Mouse (Mus musculus): ENCODE measurements around the gene Setd2. TPM values are rescaled to one million over a fixed set of nuclear protein-coding genes. Genes with fewer than 3 reads are reported as not detected.

The Setd2 gene
- total RNA-seq (2023) = 100 to 1,000 TPM; 125 to 146 TPM

GRCm38 (mm10) chr9:110532538-110533291 is at the start of gene Setd2:
Gene Setd2 (plus strand): TSS chr9:110532597.

GRCm38 (mm10) chr9:110624361-110625166 is 92.2 kb downstream of the Setd2 start, which contains the start of gene Nradd:
Gene Nradd (minus strand): TSS chr9:110624452.

GRCm38 (mm10) chr9:110653655-110654461 is 121.5 kb downstream of the Setd2 start, which contains the start of gene Nbeal2:
Gene Nbeal2 (minus strand): TSS chr9:110654161.

GRCm38 (mm10) chr9:110656249-110657221 is 124.1 kb downstream of the Setd2 start, which contains the start of gene Ccdc12:
Gene Ccdc12 (plus strand): TSS chr9:110656503.

Other genes with a start within 250 kb of the Setd2 start
- 1 to 10 TPM; 2.6 to 3.8 TPM for gene Elp6, start 227.4 kb upstream of the Setd2 start, total RNA-seq (2023)
- 10 to 100 TPM; 39.9 to 42.5 TPM for gene Scap, start 199.3 kb upstream of the Setd2 start, total RNA-seq (2023)
- 10 to 100 TPM; 57.1 to 57.7 TPM for gene Ptpn23, start 124.4 kb upstream of the Setd2 start, total RNA-seq (2023)
- gene Ngp, start 112.8 kb upstream of the Setd2 start, total RNA-seq (2023) = 1 to 10 TPM; 2.8 to 3.9 TPM
- 10 to 100 TPM; 55.5 to 57.3 TPM for gene Klhl18, start 55.9 kb upstream of the Setd2 start, total RNA-seq (2023)
- gene Kif9, start 55.6 kb upstream of the Setd2 start, total RNA-seq (2023) = 1 to 10 TPM; 5.2 to 8.6 TPM
- gene Nradd, start 91.9 kb downstream of the Setd2 start, total RNA-seq (2023) = 1 to 10 TPM; 2.5 to 5.0 TPM
- gene Nbeal2, start 121.6 kb downstream of the Setd2 start, total RNA-seq (2023) = 100 to 1,000 TPM; 116 TPM
- gene Ccdc12, start 123.9 kb downstream of the Setd2 start, total RNA-seq (2023) = 100 to 1,000 TPM; 202 to 242 TPM
- gene Myl3, start 209.3 kb downstream of the Setd2 start, total RNA-seq (2023) = not detected
- gene Pth1r, start 214.5 kb downstream of the Setd2 start, total RNA-seq (2023) = under 1 TPM in 1 of 2 experiments, not detected in 1; 0.46 TPM